ENCODE assay signal across 29 mouse cellular contexts in the genomic region with DNA sequence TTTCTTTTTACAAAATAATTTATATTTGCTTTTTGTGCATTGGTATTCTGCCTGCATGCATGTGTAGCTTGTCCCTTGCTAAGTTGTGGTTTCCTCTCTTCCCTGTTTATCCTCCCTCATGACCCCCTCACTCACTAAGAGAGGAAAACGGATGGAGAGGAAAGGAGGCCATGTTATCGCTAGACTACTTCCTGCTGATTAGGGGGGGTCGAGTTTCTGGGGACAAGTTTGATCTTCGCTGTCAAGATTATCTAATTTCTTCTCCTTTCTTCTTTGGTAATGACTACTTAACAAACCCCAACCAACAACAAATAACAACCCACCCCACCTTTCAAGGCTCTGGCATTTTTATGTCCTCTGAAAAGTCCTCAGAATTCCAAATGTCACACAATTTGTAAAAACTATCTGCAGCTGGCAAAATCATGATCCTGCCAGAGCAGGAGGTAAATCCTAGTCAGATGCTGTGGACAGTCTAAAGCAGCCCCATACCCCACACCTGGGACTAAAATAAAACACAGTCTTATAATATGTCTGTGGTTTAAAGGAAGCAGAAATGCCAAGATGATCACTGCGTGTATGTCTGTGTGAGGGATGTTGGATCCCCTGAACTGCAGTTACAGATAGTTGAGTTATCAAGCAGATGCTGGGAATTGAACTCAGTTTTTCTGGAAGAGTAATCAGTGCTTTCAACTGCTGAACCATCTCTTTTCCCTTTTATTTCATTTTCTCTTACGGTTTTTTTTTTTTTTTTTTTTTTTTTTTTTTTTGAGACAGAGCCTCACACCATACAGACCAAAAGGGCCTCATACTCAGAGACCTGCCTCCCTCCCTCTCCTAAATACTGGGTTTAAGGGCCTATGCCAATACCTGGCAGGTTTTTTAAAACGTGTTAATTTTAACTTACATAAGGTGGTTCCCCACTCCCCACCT. TPM values are rescaled to one million over a fixed set of nuclear protein-coding genes. Genes with fewer than 3 reads are reported as not detected.
DNase-seq lines count a peak whose midpoint lies in the region; ATAC-seq and TF ChIP-seq lines count a peak whose summit lies in the region.
"Had no signal": no experiment of that assay in that cellular context is flagged by ENCODE, and none has a peak within 500 bp of the region (broad histone marks: within the 10 kb centered on the region; RNA-seq: fewer than 3 reads in every experiment).

No protein-coding gene starts in this region.

- H3K27ac ChIP-seq in liver, embryonic 11.5 days (ENCODE audit: low read depth, low read length) = no peak overlapping the region
- H3K27ac ChIP-seq in CH12.LX (ENCODE audit: insufficient read depth, low read depth) = no peak overlapping the region
- H3K27ac ChIP-seq in MEL (ENCODE audit: control insufficient read depth, low read depth, low read length) = peak overlapping the region; percentile 74
- H3K27ac ChIP-seq: embryonic facial prominence, embryonic 13.5 days; embryonic facial prominence, embryonic 15.5 days; forebrain, embryonic 12.5 days had no signal

- no peaks in the 10 kb centered on the region for H3K9me3 ChIP-seq in liver, embryonic 11.5 days (ENCODE audit: control insufficient read depth, low read length)
- H3K9me3 ChIP-seq in megakaryocyte, embryonic 14.5 days = no peaks in the 10 kb centered on the region
- H3K9me3 ChIP-seq in CH12.LX (replicated peaks; ENCODE audit: low read length) (no peaks in the 10 kb centered on the region), MEL (replicated peaks; ENCODE audit: insufficient read depth, low read length) (no peaks in the 10 kb centered on the region)
- H3K9me3 ChIP-seq: embryonic facial prominence, embryonic 13.5 days; embryonic facial prominence, embryonic 15.5 days; forebrain, embryonic 10.5 days; forebrain, embryonic 12.5 days; G1E had no signal

- WGBS in liver, embryonic 11.5 days = 41% methylated on average over 7 of the region's 7 CpGs

- peak overlapping the region; percentile 11; the same call in 1 of the 2 replicates for H3K4me2 ChIP-seq in liver, embryonic 11.5 days
- no peak overlapping the region for H3K4me2 ChIP-seq in CH12.LX (ENCODE audit: insufficient read depth, low read depth, poor library complexity, severe bottlenecking)
- H3K4me2 ChIP-seq: embryonic facial prominence, embryonic 13.5 days; embryonic facial prominence, embryonic 15.5 days; forebrain, embryonic 12.5 days had no signal

- in situ Hi-C loops in CH12.LX (cut with MboI; ENCODE audit: low pct_ligation_motif_present, low pct_unique_long_range_greater_than_20kb, low sequenced_read_pairs) = no loop called here

- TF ChIP-seq RAD21 in CH12.LX (IDR thresholded peaks at IDR 0.05; ENCODE audit: low read depth, low read length) = no peak
- TF ChIP-seq RAD21 in MEL (IDR thresholded peaks at IDR 0.05; ENCODE audit: low read depth, low read length) = no peak

- H3K36me3 ChIP-seq in liver, embryonic 11.5 days (ENCODE audit: control insufficient read depth, insufficient read depth, low read length) = no peaks in the 10 kb centered on the region
- peaks cover 2% of the 10 kb centered on the region for H3K36me3 ChIP-seq in megakaryocyte, embryonic 14.5 days (replicated peaks; ENCODE audit: low read length)
- H3K36me3 ChIP-seq in CH12.LX (replicated peaks in 1 of 2; ENCODE audit: control insufficient read depth in 1 of 2, insufficient read depth in 1 of 2, low read length in 1 of 2) (no peaks in the 10 kb centered on the region), MEL (ENCODE audit: control insufficient read depth in 1 of 2, insufficient read depth in 2 of 2, low read length in 2 of 2) (peaks cover 0 to 42% of the 10 kb centered on the region in 2 experiments; a peak in 2 of 4 replicates)
- H3K36me3 ChIP-seq: embryonic facial prominence, embryonic 13.5 days; embryonic facial prominence, embryonic 15.5 days; forebrain, embryonic 10.5 days; forebrain, embryonic 12.5 days had no signal

- dilution Hi-C loops in CH12.LX (cut with MboI; ENCODE audit: extremely low pct_ligation_motif_present, extremely low pct_unique_long_range_greater_than_20kb, low sequenced_read_pairs) = no loop called here

- no peak for DNase-seq in liver, embryonic 11.5 days (ENCODE audit: low spot score)
- DNase-seq in liver (no peak), CH12.LX (ENCODE audit: extremely low read depth) (no peak), MEL (ENCODE audit: low read depth, low spot score) (peak; percentile 65)
- no peak for DNase-seq in urinary bladder, postnatal 10 days (ENCODE audit: low spot score)
- DNase-seq in gastrocnemius, adult 18-20 months (ENCODE audit: low spot score) = no peak
- DNase-seq: adrenal gland, adult 8-10 months; adrenal gland, postnatal 14 days; adrenal gland, postnatal 36 days; B cell, adult 2 months; cerebellum, adult 18-20 months; cerebellum, adult 8-10 months; cerebellum, adult 9-11 months; cerebellum, postnatal 14 days; cerebellum, postnatal 36 days; embryo, embryonic 11 days had no signal

- no peak for TF ChIP-seq EP300 in CH12.LX (IDR thresholded peaks at IDR 0.05; ENCODE audit: low read length)
- peak; percentile 80 to 87 for TF ChIP-seq EP300 in MEL (IDR thresholded peaks at IDR 0.05; ENCODE audit: low read depth in 1 of 2, low read length in 2 of 2)

- no peak overlapping the region for H3K9ac ChIP-seq in liver, embryonic 11.5 days (ENCODE audit: low read depth, low read length)
- H3K9ac ChIP-seq in CH12.LX (ENCODE audit: insufficient read depth, low read depth) (no peak overlapping the region), MEL (ENCODE audit: control insufficient read depth, low read depth, low read length, poor library complexity, severe bottlenecking) (peak overlapping the region; percentile 41)
- H3K9ac ChIP-seq: embryonic facial prominence, embryonic 13.5 days; embryonic facial prominence, embryonic 15.5 days; forebrain, embryonic 12.5 days had no signal

- H3K27me3 ChIP-seq in liver, embryonic 11.5 days (replicated peaks; ENCODE audit: control insufficient read depth, insufficient read depth, low read length) = no peaks in the 10 kb centered on the region
- no peaks in the 10 kb centered on the region for H3K27me3 ChIP-seq in megakaryocyte, embryonic 14.5 days (replicated peaks)
- H3K27me3 ChIP-seq in CH12.LX (replicated peaks) (no peaks in the 10 kb centered on the region), MEL (ENCODE audit: control insufficient read depth in 1 of 2, insufficient read depth in 2 of 2, low read length in 2 of 2) (no peaks in the 10 kb centered on the region)
- H3K27me3 ChIP-seq: embryonic facial prominence, embryonic 13.5 days; embryonic facial prominence, embryonic 15.5 days; forebrain, embryonic 12.5 days; Patski had no signal

- H3K4me3 ChIP-seq in liver, embryonic 11.5 days (ENCODE audit: low read depth, low read length) = no peak overlapping the region
- peak overlapping the region; percentile 76 for H3K4me3 ChIP-seq in megakaryocyte, embryonic 14.5 days (replicated peaks)
- H3K4me3 ChIP-seq in CH12.LX (replicated peaks in 1 of 3; ENCODE audit: low read depth in 2 of 3, low read length in 2 of 3, poor library complexity in 1 of 3) = no peak overlapping the region
- peak overlapping the region; percentile 7 to 12; a peak in 3 of 4 replicates for H3K4me3 ChIP-seq in MEL (ENCODE audit: control insufficient read depth in 1 of 2, insufficient read depth in 1 of 2, low read depth in 2 of 2, low read length in 2 of 2)
- H3K4me3 ChIP-seq: embryonic facial prominence, embryonic 13.5 days; embryonic facial prominence, embryonic 15.5 days; erythroblast, embryonic 14.5 days; forebrain, embryonic 10.5 days; forebrain, embryonic 12.5 days had no signal

- TF ChIP-seq POLR2A in CH12.LX (IDR thresholded peaks at IDR 0.05; ENCODE audit: low read depth, low read length) = no peak
- no peak for TF ChIP-seq POLR2A in MEL (IDR thresholded peaks at IDR 0.05; ENCODE audit: control insufficient read depth in 1 of 2, insufficient read depth in 1 of 2, low read depth in 1 of 2, low read length in 2 of 2, poor library complexity in 1 of 2)

- H3K79me2 ChIP-seq in CH12.LX (replicated peaks; ENCODE audit: control insufficient read depth, extremely low read depth, insufficient read depth, poor library complexity, severe bottlenecking) (peaks cover 28% of the 10 kb centered on the region), MEL (ENCODE audit: control insufficient read depth, insufficient read depth, low read length, poor library complexity) (peaks cover 29% of the 10 kb centered on the region)

- peaks cover 30% of the 10 kb centered on the region for H3K4me1 ChIP-seq in liver, embryonic 11.5 days (replicated peaks; ENCODE audit: control insufficient read depth, insufficient read depth, low read length)
- H3K4me1 ChIP-seq in megakaryocyte, embryonic 14.5 days = peaks cover 77% of the 10 kb centered on the region
- peaks cover 0 to 38% of the 10 kb centered on the region in 2 experiments; a peak in 3 of 4 replicates for H3K4me1 ChIP-seq in CH12.LX (ENCODE audit: control insufficient read depth in 1 of 2, insufficient read depth in 2 of 2)
- H3K4me1 ChIP-seq in MEL (ENCODE audit: control insufficient read depth in 1 of 2, insufficient read depth in 2 of 2, low read length in 2 of 2) = peaks cover 19 to 40% of the 10 kb centered on the region in 2 experiments

- ATAC-seq in liver, embryonic 11.5 days (replicated peaks; ENCODE audit: low FRiP score) = no peak
- ATAC-seq in megakaryocyte, adult 5-6 weeks (ENCODE audit: poor library complexity, severe bottlenecking) = no peak
- ATAC-seq: activated CD4-positive, CD25-positive, alpha-beta regulatory T cell, adult 4 months; CD4-positive, CD25-positive, alpha-beta regulatory T cell, adult 4 months; forebrain, embryonic 14.5 days; forebrain, embryonic 16.5 days; Patski had no signal

- TF ChIP-seq CTCF in CH12.LX (conservative IDR thresholded peaks at IDR 0.05 in 1 of 2, IDR thresholded peaks at IDR 0.05 in 1 of 2; ENCODE audit: low read depth in 2 of 2, low read length in 2 of 2) (no peak), MEL (IDR thresholded peaks at IDR 0.05 in 2 of 3, conservative IDR thresholded peaks at IDR 0.05 in 1 of 3; ENCODE audit: control insufficient read depth in 1 of 3, insufficient read depth in 1 of 3, low read depth in 2 of 3, low read length in 3 of 3, poor library complexity in 1 of 3, severe bottlenecking in 1 of 3) (no peak)

RNA-seq across cellular contexts. Expression of a gene that starts 1.9 kb away (rescaled TPM):
- 256 and 273 TPM in 2 replicates for polyA plus RNA-seq in liver, embryonic 11.5 days (2014; fragmentation: Nextera tagmentation; extraction: Ambion mirVana)
- 206 and 441 TPM in 2 replicates for polyA plus RNA-seq in megakaryocyte, embryonic 14.5 days (2012; ENCODE audit: insufficient read depth, low replicate concordance)
- total RNA-seq in megakaryocyte, adult 5-6 weeks (2015) = 410 and 456 TPM in 2 replicates
- 187 and 196 TPM in 2 replicates for total RNA-seq in megakaryocyte, adult 5-6 weeks (2017)
- total RNA-seq in CH12.LX (2012; rRNA removed) (223 and 268 TPM in 2 replicates), CH12.LX (2014; rRNA removed) (260 and 269 TPM in 2 replicates), MEL (2012; rRNA removed) (216 and 243 TPM in 2 replicates)
- polyA plus RNA-seq in CH12.LX (2012; ENCODE audit: insufficient read length, low read depth) (313 and 329 TPM in 2 replicates), MEL (2012; ENCODE audit: insufficient read depth in 1 of 2, insufficient read length in 2 of 2, low read depth in 1 of 2, low replicate concordance in 2 of 2, missing spikeins in 1 of 2) (100 to 1,000 TPM in 1 of 2 experiments, not detected in 1; 339 TPM)
- 100 to 1,000 TPM; 197 to 208 TPM for total RNA-seq in gastrocnemius, adult 18-20 months (2021)

RNA-seq across cellular contexts. Expression of a gene that starts 20.5 kb away (rescaled TPM):
- polyA plus RNA-seq in liver, embryonic 11.5 days (2014; fragmentation: Nextera tagmentation; extraction: Ambion mirVana) = 12.8 and 13.3 TPM in 2 replicates
- polyA plus RNA-seq in megakaryocyte, embryonic 14.5 days (2012; ENCODE audit: insufficient read depth, low replicate concordance) = 4.4 and 6.8 TPM in 2 replicates
- 7.9 and 10.1 TPM in 2 replicates for total RNA-seq in megakaryocyte, adult 5-6 weeks (2015)
- total RNA-seq in megakaryocyte, adult 5-6 weeks (2017) = 11.4 and 16.3 TPM in 2 replicates
- total RNA-seq in CH12.LX (2012; rRNA removed) = 28.6 and 28.8 TPM in 2 replicates
- total RNA-seq in CH12.LX (2014; rRNA removed) = 23.5 and 24.2 TPM in 2 replicates
- polyA plus RNA-seq in CH12.LX (2012; ENCODE audit: insufficient read length, low read depth) = 49.3 and 50.6 TPM in 2 replicates
- total RNA-seq in MEL (2012; rRNA removed) = 0.04 and 0.10 TPM in 2 replicates
- polyA plus RNA-seq in MEL (2012; ENCODE audit: insufficient read depth in 1 of 2, insufficient read length in 2 of 2, low read depth in 1 of 2, low replicate concordance in 2 of 2, missing spikeins in 1 of 2) = under 1 TPM in 1 of 2 experiments, not detected in 1; 0.06 TPM
- total RNA-seq in gastrocnemius, adult 18-20 months (2021) = 1 to 10 TPM; 4.2 to 7.7 TPM

Comparison
In these comparisons a context has a peak if more than half of its experiments do, and no peak if none do; other contexts are left out.
1. H3K4me3 ChIP-seq: peak in megakaryocyte, embryonic 14.5 days (single experiment) and MEL (2 of 2); none in liver, embryonic 11.5 days (single experiment) and CH12.LX (0 of 3).